Mouse (Mus musculus) midbrain, embryonic 14.5 days (tissue): ENCODE results near the gene Efcc1. TPM values are rescaled to one million over a fixed set of nuclear protein-coding genes. Genes with fewer than 3 reads are reported as not detected.

Experiments used
- ATAC-seq: fragments of 200-750 bp; cut with Nextera tagmentation; 2 replicates; pipeline ENCODE4 v1.8.0; 2017; ENCODE audit warnings: moderate number of reproducible peaks, moderate library complexity; ENCODE audit not compliant: low FRiP score, low TSS enrichment
- DNase-seq: peaks from one replicate; pipeline ENCODE4 v3.0.0-alpha.2; 2015
- H3K27ac ChIP-seq: fragments of 300-500 bp; sonication (generic); replicated peaks from 2 replicates; pipeline ENCODE4 v1.5.1; 2014; ENCODE audit warnings: mild to moderate bottlenecking, low read depth, low read length, moderate library complexity
- H3K27me3 ChIP-seq: fragments of 300-500 bp; sonication (generic); 2 replicates; pipeline ENCODE4 v1.6.1; 2014; ENCODE audit warnings: low read length, control low read depth, mixed read lengths; ENCODE audit not compliant: control insufficient read depth, insufficient read depth
- H3K36me3 ChIP-seq: fragments of 300-500 bp; sonication (generic); 2 replicates; pipeline ENCODE4 v1.6.1; 2014; ENCODE audit warnings: low read length, control low read depth; ENCODE audit not compliant: control insufficient read depth, insufficient read depth
- H3K4me1 ChIP-seq: fragments of 300-500 bp; sonication (generic); 2 replicates; pipeline ENCODE4 v1.6.1; 2014; ENCODE audit warnings: mild to moderate bottlenecking, antibody characterized with exemption, low read length, control low read depth; ENCODE audit not compliant: control insufficient read depth, insufficient read depth
- H3K4me2 ChIP-seq: fragments of 300-500 bp; sonication (generic); 2 replicates; pipeline ENCODE4 v1.6.1; 2014; ENCODE audit warnings: mild to moderate bottlenecking, low read length, moderate library complexity
- H3K4me3 ChIP-seq: fragments of 300-500 bp; sonication (generic); replicated peaks from 2 replicates; pipeline ENCODE4 v1.5.1; 2014; ENCODE audit warnings: low read depth, low read length
- H3K9ac ChIP-seq: fragments of 300-500 bp; sonication (generic); replicated peaks from 2 replicates; pipeline ENCODE4 v1.6.1; 2014; ENCODE audit warnings: mild to moderate bottlenecking, low read length, moderate library complexity
- H3K9me3 ChIP-seq: fragments of 300-500 bp; sonication (generic); 2 replicates; pipeline ENCODE4 v1.6.1; 2016; ENCODE audit warnings: low read length, control low read depth, mixed read lengths; ENCODE audit not compliant: control insufficient read depth
- WGBS: fragments of 180-500 bp; shearing (Covaris S2); extraction: QIAGEN DNeasy Blood & Tissue Kit; methylation state at CpG from one replicate; pipeline ENCODE4 v1.1.7; 2014; 5-methylcytosine and 5-hydroxymethylcytosine counted together
- polyA plus RNA-seq: library from polyadenylated mRNA; unstranded; fragments of >200 nt; fragmentation: Nextera tagmentation; extraction: Ambion mirVana; gene quantifications from 2 replicates; pipeline ENCODE4 v1.2.1, GENCODE M21; 2014

Efcc1 gene
- polyA plus RNA-seq, 1 experiment from 2014 or later: 5.0 TPM

DNA sequence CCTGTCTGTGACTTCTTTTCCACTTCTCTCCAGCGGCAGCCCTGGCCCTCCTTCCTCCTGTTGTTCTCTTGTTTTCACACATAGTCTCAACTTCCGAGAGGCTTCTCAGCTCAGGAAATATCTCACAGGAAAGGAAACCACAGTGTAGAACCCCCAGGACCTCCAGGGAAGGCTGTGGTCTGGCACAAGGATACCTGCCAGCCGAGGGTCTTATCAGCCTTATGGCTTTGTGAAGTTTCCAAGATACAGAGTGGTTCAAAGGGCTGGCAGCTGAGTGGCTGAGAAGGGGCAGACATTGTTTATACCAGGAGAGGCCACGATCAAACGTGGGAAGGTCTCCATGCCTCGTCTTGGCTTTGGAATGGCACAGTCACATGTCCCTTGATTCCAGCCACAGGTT is 9.2 kb downstream of the Efcc1 start:
- no peak for ATAC-seq
- no peak overlapping the region for H3K4me3 ChIP-seq
- H3K4me2 ChIP-seq: no peak overlapping the region
- H3K9ac ChIP-seq: no peak overlapping the region
- no peaks in the 10 kb centered on the region for H3K9me3 ChIP-seq
- no peak overlapping the region for H3K27ac ChIP-seq
- WGBS: 65% methylated on average over 6 of the region's 6 CpGs
- H3K36me3 ChIP-seq: no peaks in the 10 kb centered on the region
- DNase-seq: no peak
- 0 out of 2 replicates have a peak, but pooled peaks cover 3% of the 10 kb centered on the region for H3K4me1 ChIP-seq
- H3K27me3 ChIP-seq: no peaks in the 10 kb centered on the region

- ATAC-seq: no peak
These were observed 9.8 kb downstream of the Efcc1 start for GRCm38 (mm10) chr6:87740496-87740895.

DNA sequence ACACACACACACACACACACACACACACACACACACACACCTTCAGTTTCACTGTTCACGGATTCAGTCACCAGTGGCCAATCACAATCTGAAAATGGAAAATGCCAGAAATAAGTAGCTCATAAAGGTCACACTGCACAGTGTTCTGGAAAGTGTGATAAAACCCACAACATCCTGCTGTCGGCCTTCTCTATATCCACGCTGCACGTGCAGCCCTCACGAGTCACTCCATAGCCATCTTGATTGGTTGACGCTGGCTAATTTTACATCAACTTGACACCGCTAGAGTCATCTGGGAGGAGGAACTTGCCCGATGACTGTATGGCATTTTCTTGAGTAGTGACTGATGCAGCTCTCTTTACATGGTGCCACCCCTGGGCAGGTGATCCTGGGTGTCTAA is 11.3 kb downstream of the Efcc1 start:
- Histone ChIP-seq H3K4me1 (0 out of 2 replicates have a peak, but pooled peaks cover 3% of the 10 kb centered on the region), H3K9me3 (no peaks in the 10 kb centered on the region), H3K27ac (no peak overlapping the region), H3K9ac (no peak overlapping the region), H3K4me3 (no peak overlapping the region), H3K4me2 (no peak overlapping the region), H3K27me3 (no peaks in the 10 kb centered on the region), H3K36me3 (no peaks in the 10 kb centered on the region)
- 93% methylated on average over 8 of the region's 8 CpGs for WGBS
- ATAC-seq (no peak), DNase-seq (no peak)

More at GRCm38 (mm10) chr6:87740496-87740895, 9.8 kb downstream of the Efcc1 start:
- H3K9ac ChIP-seq: no peak overlapping the region
- no peaks in the 10 kb centered on the region for H3K9me3 ChIP-seq
- no peak overlapping the region for H3K4me3 ChIP-seq
- H3K4me1 ChIP-seq: 0 out of 2 replicates have a peak, but pooled peaks cover 3% of the 10 kb centered on the region
- no peak for DNase-seq
- H3K27ac ChIP-seq: no peak overlapping the region
- no peaks in the 10 kb centered on the region for H3K36me3 ChIP-seq
- H3K27me3 ChIP-seq: no peaks in the 10 kb centered on the region
- no peak overlapping the region for H3K4me2 ChIP-seq

DNA sequence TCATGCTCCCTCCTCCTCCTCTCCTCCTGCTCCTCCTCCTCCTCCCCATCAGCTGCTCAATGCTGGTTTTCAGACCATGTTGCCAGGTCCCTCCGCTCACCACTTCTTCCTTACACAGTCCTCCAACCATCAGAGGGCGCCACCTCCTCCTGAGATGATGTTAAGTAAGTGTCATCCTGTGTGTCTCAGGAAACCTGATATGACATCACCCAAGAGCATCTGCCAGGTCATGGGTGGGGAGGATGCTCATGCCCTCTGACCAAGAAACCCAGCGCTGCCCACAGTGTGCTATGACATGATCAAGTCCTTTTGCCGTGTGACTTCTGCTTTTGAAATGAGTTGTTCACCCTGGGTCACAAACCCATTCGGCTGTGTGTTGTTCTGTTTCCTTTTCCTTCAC is 12.1 kb downstream of the Efcc1 start:
- Histone ChIP-seq H3K36me3 (no peaks in the 10 kb centered on the region), H3K9me3 (no peaks in the 10 kb centered on the region), H3K4me1 (0 out of 2 replicates have a peak, but pooled peaks cover 3% of the 10 kb centered on the region), H3K27me3 (no peaks in the 10 kb centered on the region), H3K9ac (no peak overlapping the region), H3K4me2 (no peak overlapping the region), H3K27ac (no peak overlapping the region), H3K4me3 (no peak overlapping the region)
- ATAC-seq: no peak
- DNase-seq: no peak
- WGBS: 81% methylated on average over 5 of the region's 5 CpGs

- H3K9me3 ChIP-seq: no peaks in the 10 kb centered on the region
- 66% methylated on average over 5 of the region's 5 CpGs for WGBS
- no peaks in the 10 kb centered on the region for H3K27me3 ChIP-seq
- no peak for DNase-seq
- H3K4me1 ChIP-seq: 0 out of 2 replicates have a peak, but pooled peaks cover under 1% of the 10 kb centered on the region
- no peak overlapping the region for H3K9ac ChIP-seq
- H3K4me3 ChIP-seq: no peak overlapping the region
- no peaks in the 10 kb centered on the region for H3K36me3 ChIP-seq
- no peak overlapping the region for H3K27ac ChIP-seq
- H3K4me2 ChIP-seq: no peak overlapping the region
- no peak for ATAC-seq
These were observed 12.6 kb downstream of the Efcc1 start for GRCm38 (mm10) chr6:87743281-87743680.

GRCm38 (mm10) chr6:87744632-87745031 is 14.0 kb downstream of the Efcc1 start:
- Histone ChIP-seq H3K36me3 (no peaks in the 10 kb centered on the region), H3K9me3 (no peaks in the 10 kb centered on the region), H3K9ac (no peak overlapping the region), H3K4me2 (no peak overlapping the region), H3K4me3 (no peak overlapping the region), H3K4me1 (no peaks in the 10 kb centered on the region), H3K27ac (no peak overlapping the region), H3K27me3 (no peaks in the 10 kb centered on the region)
- DNase-seq: no peak
- no peak for ATAC-seq
- WGBS: 96% methylated on average over 3 of the region's 3 CpGs

DNA sequence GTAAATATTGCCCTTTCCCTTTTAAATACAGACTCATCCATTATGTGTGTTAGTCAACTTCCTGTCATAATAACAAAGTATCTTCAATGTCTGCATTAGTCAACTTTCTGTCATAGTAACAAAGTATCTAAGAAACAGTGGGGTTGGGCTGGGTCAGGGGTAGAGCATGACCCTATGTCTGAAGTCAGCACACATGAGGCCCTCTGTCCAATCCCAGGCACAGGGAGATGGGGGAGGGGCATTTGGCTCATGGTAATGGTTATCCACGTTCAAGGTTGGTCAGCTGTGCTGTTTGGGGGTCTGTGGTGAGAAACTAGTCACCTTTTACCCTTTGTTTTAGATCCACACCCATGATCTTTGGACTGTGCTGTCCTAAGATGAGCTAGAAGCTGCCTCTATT is 14.6 kb downstream of the Efcc1 start:
- no peaks in the 10 kb centered on the region for H3K27me3 ChIP-seq

GRCm38 (mm10) chr6:87746059-87746458 is 15.4 kb downstream of the Efcc1 start:
- H3K9ac ChIP-seq: no peak overlapping the region
- no peak overlapping the region for H3K4me3 ChIP-seq
- H3K36me3 ChIP-seq: no peaks in the 10 kb centered on the region
- no peaks in the 10 kb centered on the region for H3K9me3 ChIP-seq
- 81% methylated on average over 3 of the region's 3 CpGs for WGBS
- no peaks in the 10 kb centered on the region for H3K27me3 ChIP-seq
- no peak overlapping the region for H3K27ac ChIP-seq
- DNase-seq (no peak), ATAC-seq (no peak)
- no peak overlapping the region for H3K4me2 ChIP-seq
- H3K4me1 ChIP-seq: no peaks in the 10 kb centered on the region

More for the DNA sequence above, 14.6 kb downstream of the Efcc1 start:
- DNase-seq (no peak), ATAC-seq (no peak)
- H3K27ac ChIP-seq: no peak overlapping the region
- H3K4me1 ChIP-seq: no peaks in the 10 kb centered on the region
- no peak overlapping the region for H3K9ac ChIP-seq
- no peak overlapping the region for H3K4me3 ChIP-seq
- no peaks in the 10 kb centered on the region for H3K9me3 ChIP-seq
- 45% methylated on average over 1 of the region's 1 CpGs for WGBS
- no peak overlapping the region for H3K4me2 ChIP-seq
- H3K36me3 ChIP-seq: no peaks in the 10 kb centered on the region

DNA sequence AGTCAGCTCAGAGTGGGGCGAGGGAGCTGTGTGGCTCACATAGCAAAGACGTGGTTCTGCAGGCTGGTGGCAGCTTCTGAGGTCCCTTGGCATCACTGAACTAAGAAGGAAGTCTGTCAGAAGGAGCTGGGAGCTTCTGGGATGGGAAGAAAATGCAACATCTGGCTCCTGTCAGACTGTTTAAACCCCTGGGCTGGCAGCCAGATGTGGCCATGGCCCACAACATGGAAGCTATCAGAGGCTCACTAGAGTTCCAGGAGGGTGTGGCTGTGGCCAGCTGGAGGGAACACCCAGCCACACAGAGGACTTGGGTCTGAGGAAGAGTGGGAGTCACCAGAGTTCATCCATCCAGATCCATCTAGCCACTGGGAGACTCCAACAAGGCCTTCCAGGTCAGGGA is 16.2 kb downstream of the Efcc1 start:
- no peaks in the 10 kb centered on the region for H3K36me3 ChIP-seq

More for the DNA sequence above, 16.2 kb downstream of the Efcc1 start:
- ATAC-seq (no peak), DNase-seq (no peak)
- 84% methylated on average over 2 of the region's 2 CpGs for WGBS
- Histone ChIP-seq H3K9ac (no peak overlapping the region), H3K9me3 (no peaks in the 10 kb centered on the region), H3K27me3 (no peaks in the 10 kb centered on the region), H3K4me2 (no peak overlapping the region), H3K4me3 (no peak overlapping the region), H3K27ac (no peak overlapping the region), H3K4me1 (no peaks in the 10 kb centered on the region)
